Mouse (Mus musculus): ENCODE results near the gene Cttnbp2. TPM values are rescaled to one million over a fixed set of nuclear protein-coding genes. Genes with fewer than 3 reads are reported as not detected.

Cttnbp2 gene
- polyA plus RNA-seq, 2 experiments = 21.3 to 33.9 TPM

DNA sequence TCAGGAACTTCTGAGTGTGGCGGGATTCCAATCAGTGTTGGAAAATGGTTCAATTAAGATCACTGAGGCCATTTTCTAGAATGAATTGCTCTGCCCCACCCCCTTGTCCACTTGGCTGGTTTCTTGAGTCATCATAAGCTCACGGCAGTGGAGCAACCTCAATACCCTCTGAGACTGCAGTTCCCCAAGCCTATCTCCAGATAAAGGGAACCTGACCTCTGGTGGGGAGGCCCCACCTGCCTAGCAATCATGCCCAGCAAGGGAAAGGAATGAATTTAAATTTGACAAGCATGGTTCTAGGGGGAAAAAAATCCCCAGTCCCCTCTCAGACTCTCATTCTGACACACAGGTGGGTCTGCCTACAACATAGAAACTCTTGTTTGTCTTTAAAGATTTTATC, 93.1 kb downstream of the Cttnbp2 start:
- no peak overlapping the region for H3K4me2 ChIP-seq (replicated peaks; ENCODE audit: low read depth, low read length, severe bottlenecking)
- H3K9me3 ChIP-seq (ENCODE audit: control insufficient read depth, low read length) = no peaks in the 10 kb centered on the region
- DNase-seq (ENCODE audit: low spot score) (no peak), ATAC-seq (ENCODE audit: low FRiP score, low read depth) (no peak)
- H3K4me1 ChIP-seq (ENCODE audit: control insufficient read depth, insufficient read depth, low read length) = 0 out of 2 replicates have a peak, but pooled peaks cover 4% of the 10 kb centered on the region
- H3K4me3 ChIP-seq (replicated peaks; ENCODE audit: low read length) = no peak overlapping the region
- H3K9ac ChIP-seq (ENCODE audit: low read depth, low read length, severe bottlenecking) = no peak overlapping the region
- TF ChIP-seq POLR2A (IDR thresholded peaks at IDR 0.05; ENCODE audit: borderline replicate concordance, extremely low read depth, insufficient read depth, insufficient read length) = no peak
- no peaks in the 10 kb centered on the region for H3K27me3 ChIP-seq (ENCODE audit: control insufficient read depth, insufficient read depth, low read length)
- no peaks in the 10 kb centered on the region for H3K36me3 ChIP-seq (ENCODE audit: control insufficient read depth, insufficient read depth, low read length)
- H3K27ac ChIP-seq (replicated peaks; ENCODE audit: low read depth, low read length) = no peak overlapping the region
- 86% methylated on average over 2 of the region's 2 CpGs for WGBS

DNA sequence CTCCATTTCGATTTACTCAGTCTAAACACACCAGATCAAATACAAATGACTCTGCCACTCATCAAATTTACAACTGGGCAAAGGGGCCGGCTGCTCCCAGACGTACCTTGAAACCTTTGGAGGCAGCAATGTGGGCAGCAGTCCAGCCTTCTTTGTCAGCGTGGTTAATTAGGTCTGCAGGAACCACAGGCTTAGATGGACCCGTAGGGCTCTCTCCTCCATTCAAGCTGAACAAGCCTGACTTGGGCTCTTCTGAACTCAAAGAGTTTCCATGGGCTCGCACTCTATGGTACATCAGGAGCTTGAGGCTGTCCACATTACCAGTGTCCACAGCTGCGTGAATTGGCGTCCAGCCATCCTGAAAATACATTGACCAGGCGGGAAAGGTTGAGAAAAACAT, 94.0 kb downstream of the Cttnbp2 start:
- TF ChIP-seq POLR2A (IDR thresholded peaks at IDR 0.05; ENCODE audit: borderline replicate concordance, extremely low read depth, insufficient read depth, insufficient read length) = no peak
- Histone ChIP-seq H3K4me2 (replicated peaks; ENCODE audit: low read depth, low read length, severe bottlenecking) (no peak overlapping the region), H3K4me3 (replicated peaks; ENCODE audit: low read length) (no peak overlapping the region), H3K4me1 (ENCODE audit: control insufficient read depth, insufficient read depth, low read length) (0 out of 2 replicates have a peak, but pooled peaks cover 4% of the 10 kb centered on the region), H3K27me3 (ENCODE audit: control insufficient read depth, insufficient read depth, low read length) (no peaks in the 10 kb centered on the region), H3K9me3 (ENCODE audit: control insufficient read depth, low read length) (no peaks in the 10 kb centered on the region), H3K36me3 (ENCODE audit: control insufficient read depth, insufficient read depth, low read length) (no peaks in the 10 kb centered on the region), H3K9ac (ENCODE audit: low read depth, low read length, severe bottlenecking) (no peak overlapping the region), H3K27ac (replicated peaks; ENCODE audit: low read depth, low read length) (no peak overlapping the region)
- no peak for DNase-seq (ENCODE audit: low spot score)
- no peak for ATAC-seq (ENCODE audit: low FRiP score, low read depth)
- WGBS = 45% methylated on average over 9 of the region's 9 CpGs

DNA sequence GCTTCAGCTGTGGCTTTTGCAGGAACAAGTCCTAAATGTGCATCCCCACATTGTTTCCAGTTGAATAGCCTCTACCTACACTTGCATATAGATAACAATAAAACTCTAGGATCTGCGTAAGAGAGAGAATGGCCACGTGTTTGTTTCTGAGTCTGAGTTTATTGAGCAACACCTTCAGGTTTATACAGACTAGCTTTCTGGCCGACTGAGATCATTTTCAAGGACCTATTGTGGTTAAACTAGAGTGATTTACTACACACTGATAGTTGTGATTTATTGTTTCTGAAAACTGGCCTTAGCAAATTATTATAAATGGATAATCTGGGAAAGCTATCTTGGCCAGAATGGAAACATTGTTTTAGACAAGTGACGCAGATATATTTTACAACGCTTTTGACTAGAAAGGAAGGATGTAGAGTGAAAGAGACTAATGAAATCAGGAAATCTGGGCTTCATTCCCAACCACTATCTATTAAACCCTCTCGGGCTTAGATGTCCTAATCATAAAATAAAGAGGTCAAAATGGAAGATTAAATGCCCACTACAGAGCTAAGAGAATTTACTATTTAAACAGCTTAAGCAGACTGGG, 96.7 kb downstream of the Cttnbp2 start:
- H3K4me1 ChIP-seq (ENCODE audit: control insufficient read depth, insufficient read depth, low read length) = 0 out of 2 replicates have a peak, but pooled peaks cover 4% of the 10 kb centered on the region
- no peaks in the 10 kb centered on the region for H3K27me3 ChIP-seq (ENCODE audit: control insufficient read depth, insufficient read depth, low read length)
- peaks cover 10% of the 10 kb centered on the region; the same call in 1 of the 2 replicates for H3K36me3 ChIP-seq (ENCODE audit: control insufficient read depth, insufficient read depth, low read length)
- TF ChIP-seq POLR2A (IDR thresholded peaks at IDR 0.05; ENCODE audit: borderline replicate concordance, extremely low read depth, insufficient read depth, insufficient read length) = no peak
- no peak overlapping the region for H3K27ac ChIP-seq (replicated peaks; ENCODE audit: low read depth, low read length)
- H3K9me3 ChIP-seq (ENCODE audit: control insufficient read depth, low read length) = no peaks in the 10 kb centered on the region
- DNase-seq (ENCODE audit: low spot score) (no peak), ATAC-seq (ENCODE audit: low FRiP score, low read depth) (no peak)
- 53% methylated on average over 6 of the region's 6 CpGs for WGBS
- H3K4me2 ChIP-seq (replicated peaks; ENCODE audit: low read depth, low read length, severe bottlenecking) = no peak overlapping the region
- no peak overlapping the region for H3K9ac ChIP-seq (ENCODE audit: low read depth, low read length, severe bottlenecking)
- H3K4me3 ChIP-seq (replicated peaks; ENCODE audit: low read length) = no peak overlapping the region

DNA sequence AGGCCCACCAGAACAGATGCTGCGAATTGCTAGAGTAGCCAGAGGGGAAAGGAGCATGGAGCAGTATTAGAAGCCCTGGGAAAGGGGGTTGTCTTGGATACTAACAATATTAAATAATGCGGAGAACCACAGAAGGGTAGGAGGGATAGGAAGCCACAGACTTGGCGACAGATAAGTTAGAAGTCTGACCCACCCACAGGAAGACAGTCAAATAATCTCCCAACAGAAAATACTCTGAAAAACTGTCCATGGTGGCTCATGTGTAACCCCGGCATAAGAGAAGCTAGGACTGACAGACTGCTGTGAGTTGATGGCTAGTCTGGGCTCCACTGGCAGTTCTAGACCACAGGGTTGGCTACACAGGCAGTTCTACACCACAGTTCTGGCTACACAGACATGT, 98.7 kb downstream of the Cttnbp2 start:
- Histone ChIP-seq H3K4me3 (replicated peaks; ENCODE audit: low read length) (no peak overlapping the region), H3K9ac (ENCODE audit: low read depth, low read length, severe bottlenecking) (no peak overlapping the region), H3K4me2 (replicated peaks; ENCODE audit: low read depth, low read length, severe bottlenecking) (no peak overlapping the region), H3K36me3 (ENCODE audit: control insufficient read depth, insufficient read depth, low read length) (peaks cover 10% of the 10 kb centered on the region; the same call in 1 of the 2 replicates), H3K4me1 (ENCODE audit: control insufficient read depth, insufficient read depth, low read length) (0 out of 2 replicates have a peak, but pooled peaks cover 4% of the 10 kb centered on the region), H3K9me3 (ENCODE audit: control insufficient read depth, low read length) (no peaks in the 10 kb centered on the region), H3K27ac (replicated peaks; ENCODE audit: low read depth, low read length) (no peak overlapping the region), H3K27me3 (ENCODE audit: control insufficient read depth, insufficient read depth, low read length) (no peaks in the 10 kb centered on the region)
- DNase-seq (ENCODE audit: low spot score) (no peak), ATAC-seq (ENCODE audit: low FRiP score, low read depth) (no peak)
- TF ChIP-seq POLR2A (IDR thresholded peaks at IDR 0.05; ENCODE audit: borderline replicate concordance, extremely low read depth, insufficient read depth, insufficient read length) = no peak
- WGBS = 92% methylated on average over 4 of the region's 4 CpGs

DNA sequence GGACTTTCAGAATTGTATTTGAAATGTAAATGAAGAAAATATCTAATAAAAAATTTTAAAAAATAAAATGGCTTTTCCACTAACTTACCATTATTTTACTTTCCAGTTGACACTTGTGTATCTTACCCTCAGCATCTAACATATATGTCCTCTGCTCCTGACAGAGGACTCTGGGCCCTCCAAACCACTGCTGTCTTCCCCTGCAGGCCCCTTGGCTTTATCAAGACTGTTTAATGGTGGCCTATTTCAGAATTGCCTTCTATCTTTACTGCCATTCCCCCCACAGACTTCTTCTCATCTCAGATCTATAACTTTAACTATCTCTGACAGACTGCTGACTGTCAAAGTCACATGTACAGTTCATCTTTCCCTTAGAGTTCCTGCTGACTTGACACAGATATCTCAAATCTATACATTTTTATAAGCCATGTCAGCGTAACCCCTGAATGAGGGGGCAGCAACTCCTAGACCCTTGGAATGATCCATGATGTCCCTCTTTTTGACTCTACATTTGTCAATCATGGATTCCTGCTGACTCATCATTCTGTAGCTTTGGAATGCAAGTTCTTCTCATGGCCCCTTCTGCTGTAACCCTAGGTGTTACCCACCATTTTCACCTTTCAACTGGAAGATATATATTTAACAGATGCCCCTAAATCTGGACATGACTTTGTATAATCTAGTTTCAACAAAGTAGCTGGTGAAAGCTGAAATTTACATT, 103.0 kb downstream of the Cttnbp2 start:
- WGBS = 100% methylated on average over 1 of the region's 1 CpGs
- peaks cover 13% of the 10 kb centered on the region for H3K36me3 ChIP-seq (ENCODE audit: control insufficient read depth, insufficient read depth, low read length)
- no peak overlapping the region for H3K4me2 ChIP-seq (replicated peaks; ENCODE audit: low read depth, low read length, severe bottlenecking)
- ATAC-seq (ENCODE audit: low FRiP score, low read depth) = no peak
- H3K4me1 ChIP-seq (ENCODE audit: control insufficient read depth, insufficient read depth, low read length) = no peaks in the 10 kb centered on the region
- no peaks in the 10 kb centered on the region for H3K27me3 ChIP-seq (ENCODE audit: control insufficient read depth, insufficient read depth, low read length)
- no peak for TF ChIP-seq POLR2A (IDR thresholded peaks at IDR 0.05; ENCODE audit: borderline replicate concordance, extremely low read depth, insufficient read depth, insufficient read length)
- no peaks in the 10 kb centered on the region for H3K9me3 ChIP-seq (ENCODE audit: control insufficient read depth, low read length)
- H3K27ac ChIP-seq (replicated peaks; ENCODE audit: low read depth, low read length) = no peak overlapping the region
- no peak for DNase-seq (ENCODE audit: low spot score)
- no peak overlapping the region for H3K9ac ChIP-seq (ENCODE audit: low read depth, low read length, severe bottlenecking)
- H3K4me3 ChIP-seq (replicated peaks; ENCODE audit: low read length) = no peak overlapping the region
